Mouse (Mus musculus) gastrocnemius, postnatal 4 days (tissue): Measurements from ENCODE around the gene Pfkfb4. TPM values are rescaled to one million over a fixed set of nuclear protein-coding genes. Genes with fewer than 3 reads are reported as not detected.

Experiments used
- DNase-seq, 2 experiments: peaks; one replicate each; pipeline ENCODE4 v3.0.0; 2021 to 2022; ENCODE audit warnings: low spot score in 2 of 2, mixed read lengths in 2 of 2
- total RNA-seq, 2 experiments: library from RNA; stranded (reverse); gene quantifications; 2 replicates each; pipeline ENCODE4 v1.2.3; 2021

The Pfkfb4 gene
- total RNA-seq, 2 experiments from 2014 or later, result 17.2 to 21.4 TPM

- DNase-seq, result no peak
Measured at GRCm38 (mm10) chr9:108992620-108993361, 1.2 kb downstream of the Pfkfb4 start.

GRCm38 (mm10) chr9:108996411-108996810 is 4.8 kb downstream of the Pfkfb4 start:
- no peak for DNase-seq

DNA sequence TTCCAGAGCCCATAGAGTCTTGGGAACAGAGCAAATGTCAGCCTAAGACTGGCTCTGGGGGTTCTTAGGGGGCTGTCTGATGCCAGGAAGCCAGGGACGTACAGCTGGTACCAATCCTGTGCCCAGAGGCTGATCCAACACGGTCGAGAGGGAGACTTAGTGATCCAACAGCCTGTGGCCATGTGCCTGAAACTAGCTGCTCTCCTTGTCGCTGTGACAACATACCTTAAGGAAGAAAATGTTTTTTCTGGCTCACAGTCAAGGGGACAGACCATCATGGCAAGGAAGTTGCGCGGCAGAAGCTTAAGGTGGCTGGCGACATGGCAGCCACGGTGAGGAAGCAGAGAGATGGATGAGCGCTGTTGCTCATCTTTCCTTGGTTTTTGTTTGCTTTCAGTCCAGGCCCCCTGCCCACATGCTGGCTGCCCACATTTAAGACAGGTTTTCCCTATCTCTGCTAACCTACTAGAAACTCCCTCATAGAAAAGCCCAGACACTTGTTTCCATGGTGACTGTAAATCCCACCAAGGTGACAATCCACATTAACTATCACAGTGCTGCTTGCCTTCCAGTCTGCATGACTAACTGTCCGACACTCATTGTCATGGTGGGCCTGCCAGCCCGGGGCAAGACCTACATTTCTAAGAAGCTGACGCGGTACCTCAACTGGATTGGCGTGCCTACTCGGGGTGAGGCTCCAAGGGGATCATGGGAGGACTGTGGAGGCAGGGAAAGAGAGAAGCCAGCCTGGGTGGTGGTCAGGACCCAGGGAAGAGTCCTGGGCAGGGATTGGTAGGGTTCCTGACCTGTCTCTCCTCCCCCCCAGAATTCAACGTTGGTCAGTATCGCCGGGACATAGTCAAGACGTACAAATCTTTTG is 6.9 kb downstream of the Pfkfb4 start:
- no peak for DNase-seq

GRCm38 (mm10) chr9:108999167-108999526 is 7.6 kb downstream of the Pfkfb4 start:
- DNase-seq, result no peak

DNA sequence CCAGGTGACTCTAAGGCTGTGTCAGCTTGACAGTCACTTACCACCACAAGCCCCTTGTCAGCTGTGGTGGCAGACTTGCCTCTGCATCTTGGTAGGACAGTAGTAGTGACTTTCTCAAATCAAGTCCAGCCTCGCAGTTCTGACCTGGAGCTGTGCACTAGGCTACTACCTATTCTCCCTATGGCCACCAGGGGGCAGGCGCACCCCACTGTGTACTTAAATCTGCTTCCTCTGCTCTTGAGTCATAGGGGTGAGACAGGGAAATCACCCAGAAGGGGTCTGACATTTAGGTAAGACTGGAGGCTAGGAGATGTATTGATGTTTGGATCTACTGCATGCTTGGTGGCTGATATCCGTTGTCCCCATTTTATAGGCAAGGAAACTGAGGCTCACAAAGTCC is 9.1 kb downstream of the Pfkfb4 start:
- DNase-seq, result peak in 1 of 2 experiments; percentile 55

GRCm38 (mm10) chr9:109003201-109003600 is 11.6 kb downstream of the Pfkfb4 start:
- DNase-seq, result no peak

- DNase-seq, result no peak
Measured at GRCm38 (mm10) chr9:109007025-109007780, 15.6 kb downstream of the Pfkfb4 start.

- DNase-seq, result no peak
Measured at GRCm38 (mm10) chr9:109008081-109008480, 16.5 kb downstream of the Pfkfb4 start.

DNA sequence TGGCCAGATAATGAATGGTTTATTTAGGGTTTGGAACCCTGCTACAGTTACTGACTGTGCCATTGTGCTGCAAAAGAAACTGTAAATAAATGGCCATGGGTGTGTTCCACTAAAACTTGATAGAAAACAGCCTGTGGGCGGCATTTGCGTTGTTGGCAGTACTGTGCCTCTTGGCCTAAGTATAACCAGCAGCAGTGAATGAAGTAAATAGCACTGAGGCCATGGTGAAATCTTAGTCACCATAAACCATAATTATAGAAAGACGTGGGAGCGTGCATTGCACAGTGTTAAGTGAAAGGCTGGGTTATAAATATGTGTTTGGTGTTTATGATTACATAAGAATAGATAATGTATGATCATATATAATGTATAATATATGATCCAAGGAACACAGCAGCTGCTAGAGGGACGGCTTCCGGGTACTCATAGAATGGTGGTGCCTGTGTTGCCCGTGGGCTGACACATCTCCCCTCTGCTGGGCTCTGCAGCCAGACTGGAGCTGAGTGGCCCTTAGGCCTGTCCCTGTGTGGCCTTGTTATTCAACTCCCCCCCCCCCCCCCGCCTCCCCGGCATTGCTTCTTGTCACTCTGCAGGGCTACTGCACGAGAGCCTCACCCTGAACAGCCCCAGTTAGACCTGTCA is 17.5 kb downstream of the Pfkfb4 start:
- no peak for DNase-seq

- DNase-seq, result peak in 1 of 2 experiments; percentile 63
Measured at GRCm38 (mm10) chr9:109009636-109010315, 18.2 kb downstream of the Pfkfb4 start.

DNA sequence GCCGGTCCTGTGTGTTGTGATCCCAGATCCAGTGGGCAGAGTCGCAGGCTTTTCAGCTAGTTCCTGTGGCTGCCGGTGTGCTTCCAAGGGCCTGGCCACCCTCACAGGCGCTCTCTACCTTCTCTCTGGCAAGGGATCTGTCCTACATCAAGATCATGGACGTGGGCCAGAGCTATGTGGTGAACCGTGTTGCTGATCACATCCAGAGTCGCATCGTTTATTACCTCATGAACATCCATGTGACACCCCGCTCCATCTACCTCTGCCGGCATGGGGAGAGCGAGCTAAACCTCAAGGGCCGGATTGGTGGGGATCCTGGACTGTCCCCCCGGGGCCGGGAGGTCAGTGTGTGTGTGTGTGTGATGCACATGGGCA is 18.7 kb downstream of the Pfkfb4 start:
- no peak for DNase-seq

DNA sequence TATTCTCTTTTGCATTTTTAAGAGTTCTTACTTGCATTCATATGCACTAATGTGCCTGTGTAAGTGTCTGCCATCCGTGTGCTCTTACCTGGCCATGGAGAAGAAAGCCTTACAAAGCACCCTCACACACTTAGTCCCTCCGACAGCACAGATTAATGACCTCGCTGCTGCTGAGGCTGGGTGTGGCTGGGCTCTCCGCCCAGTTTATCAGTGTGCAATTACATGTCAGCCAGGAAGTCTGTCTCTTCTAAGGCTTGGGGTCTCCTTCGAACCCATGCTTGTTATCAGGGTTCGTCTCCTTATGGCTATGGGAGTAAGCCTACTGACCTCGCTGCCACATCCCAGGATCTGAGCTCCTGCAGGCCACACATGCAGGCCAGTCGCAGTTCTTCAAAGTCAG is 23.8 kb downstream of the Pfkfb4 start:
- DNase-seq, result no peak

DNA sequence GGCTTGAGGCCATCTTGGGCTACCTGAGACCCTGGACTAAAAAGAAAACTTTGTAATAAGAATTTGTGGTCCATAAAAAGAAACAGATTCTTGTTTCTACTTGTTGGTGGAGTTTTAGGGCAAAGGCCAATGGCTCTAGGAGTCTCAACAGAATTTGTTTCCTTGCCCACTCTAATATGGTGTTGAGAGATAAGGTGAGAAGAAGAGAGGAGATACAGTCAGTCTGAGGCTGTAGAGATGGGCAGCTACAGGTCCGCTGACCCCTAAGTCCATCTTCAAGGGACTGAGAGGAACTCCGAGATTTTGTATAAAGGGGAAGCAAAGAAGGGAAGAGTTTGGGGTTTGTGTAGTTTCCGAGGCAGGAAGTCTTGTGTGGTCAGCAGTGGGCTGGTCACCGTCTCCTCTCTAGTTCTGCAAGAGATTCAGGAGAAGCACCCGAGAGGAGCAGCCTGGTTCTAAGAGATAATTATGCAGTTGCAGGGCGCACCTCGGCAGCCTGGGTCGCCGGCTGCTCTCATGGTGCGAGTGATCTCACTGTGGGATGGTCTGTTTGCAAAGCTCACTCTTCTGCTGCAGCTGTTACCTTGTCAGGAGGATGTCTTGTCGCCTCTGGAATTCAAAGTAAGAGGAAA is 25.5 kb downstream of the Pfkfb4 start:
- DNase-seq, result no peak

DNA sequence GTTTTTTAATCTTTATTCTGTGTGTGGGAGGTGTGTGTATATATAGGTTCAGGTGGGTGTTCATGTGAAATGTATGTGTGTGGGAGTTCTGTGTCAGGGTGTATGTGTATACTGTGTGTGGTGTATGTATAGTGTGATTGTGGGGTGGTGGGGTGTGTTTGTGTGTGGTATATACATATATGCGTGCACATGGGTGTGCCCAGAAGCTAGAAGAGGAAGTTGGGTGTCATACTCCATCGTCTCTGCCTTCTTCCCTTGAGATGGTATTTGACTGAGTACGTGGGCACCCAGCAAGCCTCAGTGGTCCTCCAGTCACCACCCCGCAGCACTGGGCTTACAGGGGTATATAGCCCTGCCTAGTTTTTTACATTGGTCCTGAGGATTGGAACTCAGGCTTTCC is 29.9 kb downstream of the Pfkfb4 start:
- DNase-seq, result peak in 1 of 2 experiments; percentile 8

- peak in 1 of 2 experiments; percentile 6 for DNase-seq
Measured at GRCm38 (mm10) chr9:109022866-109023685, 31.5 kb downstream of the Pfkfb4 start.

DNA sequence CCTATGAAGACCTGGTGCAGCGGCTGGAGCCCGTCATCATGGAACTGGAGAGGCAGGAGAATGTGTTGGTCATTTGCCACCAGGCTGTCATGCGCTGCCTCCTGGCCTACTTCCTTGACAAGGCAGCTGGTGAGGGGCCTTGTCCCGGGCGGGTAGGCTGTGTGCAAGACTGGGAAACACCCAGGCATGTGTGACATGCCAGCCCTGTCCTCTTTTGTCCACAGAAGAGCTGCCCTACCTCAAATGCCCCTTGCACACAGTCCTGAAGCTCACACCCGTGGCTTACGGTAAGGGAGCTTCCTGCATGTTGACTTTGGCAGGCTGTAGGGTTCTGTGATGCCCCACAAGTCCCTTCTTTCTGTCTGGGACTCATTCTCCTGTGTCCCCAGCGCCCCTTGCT is 35.9 kb downstream of the Pfkfb4 start:
- DNase-seq, result peak; percentile 18 to 40

DNA sequence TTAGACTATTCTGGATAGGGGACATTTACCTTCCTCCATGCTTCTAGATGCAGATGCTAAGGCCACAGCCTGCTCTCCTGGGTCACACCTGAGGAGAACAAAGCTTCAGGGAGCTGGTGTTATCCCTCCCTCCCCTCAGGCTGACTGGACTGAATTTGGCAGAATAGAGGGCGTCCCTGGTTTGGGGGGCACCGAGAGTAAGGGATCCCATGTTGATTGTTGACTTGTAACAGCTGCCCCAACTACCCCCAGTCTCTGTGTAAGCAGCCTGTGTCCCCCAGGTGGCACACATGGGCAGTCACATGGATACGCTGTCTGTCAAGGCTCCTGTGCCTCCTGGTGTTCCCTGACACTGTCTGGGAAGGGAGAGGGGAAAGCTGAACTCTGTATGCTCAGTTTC is 36.8 kb downstream of the Pfkfb4 start:
- DNase-seq, result peak in 1 of 2 experiments; percentile 4

- DNase-seq, result peak; percentile 6 to 10
Measured at GRCm38 (mm10) chr9:109028919-109029318, 37.3 kb downstream of the Pfkfb4 start.

GRCm38 (mm10) chr9:109030312-109030711 is 38.7 kb downstream of the Pfkfb4 start:
- peak in 1 of 2 experiments; percentile 6 for DNase-seq
